Mouse (Mus musculus) embryonic fibroblast, embryonic 13.5 days (primary cell): ENCODE measurements around the gene Tsg101. TPM values are rescaled to one million over a fixed set of nuclear protein-coding genes. Genes with fewer than 3 reads are reported as not detected.

Experiments
- H3K27ac ChIP-seq: 2 replicates; pipeline ENCODE4 v1.5.1; 2012; ENCODE audit warnings: low read length, control low read depth, inconsistent platforms; ENCODE audit not compliant: insufficient read depth
- H3K4me1 ChIP-seq: 2 replicates; pipeline ENCODE4 v1.6.1; 2011; ENCODE audit warnings: low read length; ENCODE audit not compliant: control insufficient read depth, insufficient read depth
- H3K4me3 ChIP-seq: 2 replicates; pipeline ENCODE4 v1.5.1; 2011; ENCODE audit warnings: mild to moderate bottlenecking, control low read depth, low read length; ENCODE audit not compliant: insufficient read depth
- CTCF ChIP-seq: IDR thresholded peaks from 2 replicates; pipeline ENCODE4 v1.5.1; 2011; ENCODE audit warnings: mild to moderate bottlenecking, control low read depth, low read length, moderate library complexity, borderline replicate concordance; ENCODE audit not compliant: insufficient read depth
- POLR2A ChIP-seq: IDR thresholded peaks from 2 replicates; pipeline ENCODE4 v1.6.1; 2011; ENCODE audit warnings: low read depth, mild to moderate bottlenecking, control low read depth, low read length, moderate library complexity
- polyA plus RNA-seq: library from polyadenylated mRNA; stranded (reverse); fragments of >200 nt; gene quantifications from 2 replicates; pipeline ENCODE4 v1.2.4, GENCODE M21; 2011; ENCODE audit warnings: low read depth; ENCODE audit not compliant: missing spikeins, insufficient read length

Tsg101 gene
- polyA plus RNA-seq, 1 experiment = 175 TPM

- H3K4me1 ChIP-seq = peaks cover 5% of the 10 kb centered on the region; the same call in 1 of the 2 replicates
- no peak overlapping the region for H3K4me3 ChIP-seq
- TF ChIP-seq CTCF (no peak), POLR2A (peak; percentile 1; the same call in 1 of the 2 replicates)
- no peak overlapping the region for H3K27ac ChIP-seq
Observed at GRCm38 (mm10) chr7:46849287-46849686, 70.5 kb downstream of the Tsg101 start.

GRCm38 (mm10) chr7:46846486-46847244 is 73.1 kb downstream of the Tsg101 start:
- Histone ChIP-seq H3K27ac (peak overlapping the region; percentile 90), H3K4me1 (peaks cover 5% of the 10 kb centered on the region; the same call in 1 of the 2 replicates), H3K4me3 (peak overlapping the region; percentile 84)
- TF ChIP-seq POLR2A (peak; percentile 78), CTCF (no peak)

GRCm38 (mm10) chr7:46845978-46846485 is 73.7 kb downstream of the Tsg101 start:
- H3K4me3 ChIP-seq = peak overlapping the region; percentile 84
- peaks cover 5% of the 10 kb centered on the region; the same call in 1 of the 2 replicates for H3K4me1 ChIP-seq
- peak overlapping the region; percentile 90 for H3K27ac ChIP-seq
- TF ChIP-seq POLR2A (peak; percentile 32; the same call in 1 of the 2 replicates), CTCF (no peak)

GRCm38 (mm10) chr7:46845211-46845977 is 74.4 kb downstream of the Tsg101 start:
- peak overlapping the region; percentile 84 for H3K4me3 ChIP-seq
- H3K4me1 ChIP-seq = peaks cover 5% of the 10 kb centered on the region; the same call in 1 of the 2 replicates
- peak overlapping the region; percentile 90 for H3K27ac ChIP-seq
- TF ChIP-seq CTCF (no peak), POLR2A (peak; percentile 99)

GRCm38 (mm10) chr7:46843576-46843975 is 76.2 kb downstream of the Tsg101 start:
- no peak overlapping the region for H3K27ac ChIP-seq
- peaks cover 11% of the 10 kb centered on the region for H3K4me1 ChIP-seq
- H3K4me3 ChIP-seq = no peak overlapping the region
- no peak for TF ChIP-seq POLR2A
- no peak for TF ChIP-seq CTCF

GRCm38 (mm10) chr7:46842278-46842677 is 77.5 kb downstream of the Tsg101 start:
- no peak for TF ChIP-seq CTCF
- TF ChIP-seq POLR2A = no peak
- H3K27ac ChIP-seq = no peak overlapping the region
- peaks cover 11% of the 10 kb centered on the region for H3K4me1 ChIP-seq
- no peak overlapping the region for H3K4me3 ChIP-seq

- TF ChIP-seq POLR2A = no peak
- TF ChIP-seq CTCF = no peak
- peaks cover 11% of the 10 kb centered on the region for H3K4me1 ChIP-seq
- H3K4me3 ChIP-seq = no peak within 1 kb of the TSS
- H3K27ac ChIP-seq = no peak within 1 kb of the TSS
Observed at GRCm38 (mm10) chr7:46840787-46841525, 78.8 kb downstream of the Tsg101 start, which contains the start of gene Ldha. Ldha (plus strand) TSS chr7:46841475.

- Histone ChIP-seq H3K4me3 (no peak overlapping the region), H3K27ac (no peak overlapping the region), H3K4me1 (peaks cover 11% of the 10 kb centered on the region)
- no peak for TF ChIP-seq CTCF
- no peak for TF ChIP-seq POLR2A
Observed at GRCm38 (mm10) chr7:46840326-46840725, 79.4 kb downstream of the Tsg101 start.

GRCm38 (mm10) chr7:46839861-46840260 is 79.9 kb downstream of the Tsg101 start:
- Histone ChIP-seq H3K27ac (no peak overlapping the region), H3K4me3 (no peak overlapping the region), H3K4me1 (peaks cover 9% of the 10 kb centered on the region)
- no peak for TF ChIP-seq POLR2A
